Mouse (Mus musculus) urinary bladder, postnatal 25 days (tissue): Measurements from ENCODE around the gene Retreg3.
A peak's percentile ranks its signal among the peaks of the same experiment; 100 is the strongest.
"Not testable (repeated sequence)": the region's sequence is repeated elsewhere in the genome, so short reads cannot be mapped to it uniquely, and the experiment has no call there.

Experiments
- DNase-seq: peaks from one replicate; pipeline ENCODE4 v3.0.0; 2022; ENCODE audit warnings: low spot score

The Retreg3 gene

GRCm38 (mm10) chr11:101148751-101149150 lies 29.1 kb upstream of the Retreg3 start:
- DNase-seq: no peak

- DNase-seq: no peak
Observed at GRCm38 (mm10) chr11:101146377-101146776, 26.7 kb upstream of the Retreg3 start.

- no peak for DNase-seq
Observed at GRCm38 (mm10) chr11:101143338-101144225, 23.9 kb upstream of the Retreg3 start.

- DNase-seq: no peak
Observed at GRCm38 (mm10) chr11:101142215-101142967, 22.7 kb upstream of the Retreg3 start.

GRCm38 (mm10) chr11:101141088-101141487 lies 21.4 kb upstream of the Retreg3 start:
- DNase-seq: no peak

- DNase-seq: no peak
Observed at GRCm38 (mm10) chr11:101140164-101140819, 20.6 kb upstream of the Retreg3 start.

GRCm38 (mm10) chr11:101138536-101139181 lies 19.0 kb upstream of the Retreg3 start:
- peak; percentile 35 for DNase-seq

- DNase-seq: no peak
Observed at GRCm38 (mm10) chr11:101137000-101137399, 17.3 kb upstream of the Retreg3 start.

- no peak for DNase-seq
Observed at GRCm38 (mm10) chr11:101134217-101134865, 14.6 kb upstream of the Retreg3 start.

- no peak for DNase-seq
Observed at GRCm38 (mm10) chr11:101133037-101133436, 13.3 kb upstream of the Retreg3 start.

GRCm38 (mm10) chr11:101131701-101132100 lies 12.0 kb upstream of the Retreg3 start:
- DNase-seq: no peak

- no peak for DNase-seq
Observed at GRCm38 (mm10) chr11:101131187-101131586, 11.5 kb upstream of the Retreg3 start.

GRCm38 (mm10) chr11:101130056-101130756 lies 10.5 kb upstream of the Retreg3 start:
- DNase-seq: no peak

- no peak for DNase-seq
Observed at GRCm38 (mm10) chr11:101128996-101129577, 9.4 kb upstream of the Retreg3 start.

GRCm38 (mm10) chr11:101127075-101127474 lies 7.4 kb upstream of the Retreg3 start:
- DNase-seq: no peak

- DNase-seq: not testable (repeated sequence)
Observed at GRCm38 (mm10) chr11:101125008-101125407, 5.3 kb upstream of the Retreg3 start.

GRCm38 (mm10) chr11:101124494-101124893 lies 4.8 kb upstream of the Retreg3 start:
- not testable (repeated sequence) for DNase-seq

- no peak for DNase-seq
Observed at GRCm38 (mm10) chr11:101120545-101121188, 974 bp upstream of the Retreg3 start.

- DNase-seq: no peak
Observed at GRCm38 (mm10) chr11:101119131-101119760, 447 bp downstream of the Retreg3 start.
